Mouse (Mus musculus): ENCODE measurements around the gene Ralgapa2.

GRCm38 (mm10) chr2:146498298-146498697, 13.8 kb downstream of the Ralgapa2 start:
- TF ChIP-seq GATA1 (IDR thresholded peaks at IDR 0.05; ENCODE audit: low read length) (no peak), TAL1 (IDR thresholded peaks at IDR 0.05; ENCODE audit: low read length) (no peak)

Measured in erythroblast, embryonic 14.5 days (primary cell).